Mouse (Mus musculus) forebrain, embryonic 10.5 days (tissue): ENCODE measurements around the gene Tbce. TPM values are rescaled to one million over a fixed set of nuclear protein-coding genes. Genes with fewer than 3 reads are reported as not detected.

Experiments
- DNase-seq: peaks from one replicate; pipeline ENCODE4 v3.0.0-alpha.2; 2017; ENCODE audit warnings: low spot score; ENCODE audit errors: extremely low spot score
- H3K27ac ChIP-seq: fragments of 300-500 bp; sonication (generic); 2 replicates; pipeline ENCODE4 v1.5.1; 2016; ENCODE audit warnings: mild to moderate bottlenecking
- H3K27me3 ChIP-seq: fragments of 300-500 bp; sonication (generic); 2 replicates; pipeline ENCODE4 v1.6.1; 2016; ENCODE audit warnings: mild to moderate bottlenecking; ENCODE audit not compliant: poor library complexity, severe bottlenecking
- H3K36me3 ChIP-seq: fragments of 300-500 bp; sonication (generic); replicated peaks from 2 replicates; pipeline ENCODE4 v1.6.1; 2016; ENCODE audit warnings: mild to moderate bottlenecking, moderate library complexity
- H3K4me1 ChIP-seq: fragments of 300-500 bp; sonication (generic); 2 replicates; pipeline ENCODE4 v1.6.1; 2016
- H3K4me3 ChIP-seq: fragments of 300-500 bp; sonication (generic); 2 replicates; pipeline ENCODE4 v1.5.1; 2016; ENCODE audit warnings: mild to moderate bottlenecking, moderate library complexity
- H3K9me3 ChIP-seq: fragments of 300-500 bp; sonication (generic); 2 replicates; pipeline ENCODE4 v1.6.1; 2016; ENCODE audit warnings: mild to moderate bottlenecking, moderate library complexity
- WGBS: fragments of 180-500 bp; shearing (Covaris S2); methylation state at CpG from one replicate; pipeline ENCODE4 v1.1.7; 2016; 5-methylcytosine and 5-hydroxymethylcytosine counted together
- polyA plus RNA-seq: library from polyadenylated mRNA; unstranded; fragments of >200 nt; fragmentation: Nextera tagmentation; extraction: Ambion mirVana; gene quantifications from 2 replicates; pipeline ENCODE4 v1.2.1, GENCODE M21; 2016

The Tbce gene
- polyA plus RNA-seq = 48.4 and 49.7 TPM in 2 replicates

DNA sequence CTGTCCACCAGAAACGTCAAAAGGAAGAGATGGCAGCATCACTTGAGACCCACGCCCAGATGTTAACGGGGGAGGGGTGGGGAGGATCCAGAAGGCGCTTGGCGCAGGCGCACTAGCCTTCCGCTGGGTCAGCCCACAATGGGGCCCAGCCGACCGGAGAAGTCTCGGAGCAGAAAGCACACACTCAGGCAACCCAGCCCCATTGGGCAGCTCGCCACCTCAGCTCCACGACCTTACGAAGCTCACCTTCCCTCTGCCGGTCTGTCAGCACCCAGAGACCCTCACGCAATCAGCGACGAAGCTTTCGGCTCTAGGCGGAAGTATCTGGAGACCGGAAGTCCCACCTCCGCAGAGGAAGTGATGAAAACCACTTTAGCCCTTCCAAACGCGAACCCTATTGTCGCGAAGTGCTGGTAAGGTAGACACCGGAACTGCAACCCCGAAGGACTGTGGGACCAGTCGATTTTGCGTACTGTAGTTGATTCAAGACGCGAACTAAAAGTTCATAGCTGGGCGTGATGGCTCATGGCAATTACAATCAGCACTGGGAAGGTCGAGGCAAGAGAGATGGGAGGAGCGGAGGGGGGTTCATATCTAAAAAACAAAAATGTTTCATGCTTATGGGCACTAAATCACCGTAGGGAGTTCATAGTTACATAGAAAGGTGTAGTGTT is at the start of gene Tbce:
Gene Tbce (minus strand): TSS at position 347 of the 674 bp plus-strand sequence.
- no peaks in the 10 kb centered on the region for H3K27me3 ChIP-seq
- WGBS = 1% methylated on average over 35 of the region's 35 CpGs

GRCm38 (mm10) chr13:14088669-14089068 is 49.2 kb upstream of the Tbce start:
- 100% methylated on average over 1 of the region's 1 CpGs for WGBS
- DNase-seq = no peak
- H3K4me1 ChIP-seq = no peaks in the 10 kb centered on the region
- no peaks in the 10 kb centered on the region for H3K27me3 ChIP-seq
- peaks cover 15% of the 10 kb centered on the region; the same call in 1 of the 2 replicates for H3K9me3 ChIP-seq
- H3K27ac ChIP-seq = no peak overlapping the region
- no peak overlapping the region for H3K4me3 ChIP-seq
- peaks cover 36% of the 10 kb centered on the region for H3K36me3 ChIP-seq

More for the DNA sequence above, at the start of gene Tbce:
- H3K36me3 ChIP-seq = peaks cover 9% of the 10 kb centered on the region
- no peaks in the 10 kb centered on the region for H3K9me3 ChIP-seq
- H3K4me3 ChIP-seq = peak within 1 kb of the TSS; percentile 69
- peak; percentile 88 for DNase-seq
- H3K27ac ChIP-seq = peak within 1 kb of the TSS; percentile 97
- H3K4me1 ChIP-seq = peaks cover 18% of the 10 kb centered on the region

DNA sequence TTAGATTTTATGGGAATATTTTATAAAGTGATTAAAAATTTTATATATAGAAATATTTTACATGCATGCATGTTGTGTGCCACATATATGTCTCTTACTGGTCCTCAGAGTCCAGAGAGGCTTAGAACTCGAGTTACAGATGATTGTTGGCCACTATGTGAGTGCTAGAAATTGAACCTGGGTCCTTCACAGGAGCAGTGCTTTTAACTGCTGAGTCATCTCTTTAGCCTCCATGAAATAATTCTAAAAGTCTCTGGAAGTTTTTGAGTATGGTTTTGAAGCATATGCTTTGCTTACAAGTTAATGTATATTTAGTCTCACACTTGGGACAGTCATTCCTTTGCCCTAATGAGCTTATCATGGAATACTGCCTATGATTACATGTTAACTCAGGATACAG is 35.9 kb upstream of the Tbce start:
- Histone ChIP-seq H3K36me3 (peaks cover 55% of the 10 kb centered on the region), H3K4me1 (no peaks in the 10 kb centered on the region), H3K4me3 (no peak overlapping the region), H3K27ac (no peak overlapping the region), H3K9me3 (peaks cover 22% of the 10 kb centered on the region; the same call in 1 of the 2 replicates), H3K27me3 (no peaks in the 10 kb centered on the region)
- 88% methylated on average over 1 of the region's 1 CpGs for WGBS
- DNase-seq = no peak

GRCm38 (mm10) chr13:14074371-14074770 is 34.9 kb upstream of the Tbce start:
- WGBS = 100% methylated on average over 1 of the region's 1 CpGs
- no peaks in the 10 kb centered on the region for H3K27me3 ChIP-seq
- H3K36me3 ChIP-seq = peaks cover 53% of the 10 kb centered on the region
- no peak overlapping the region for H3K4me3 ChIP-seq
- no peak for DNase-seq
- H3K4me1 ChIP-seq = no peaks in the 10 kb centered on the region
- no peak overlapping the region for H3K27ac ChIP-seq
- peaks cover 13% of the 10 kb centered on the region; the same call in 1 of the 2 replicates for H3K9me3 ChIP-seq

GRCm38 (mm10) chr13:14069291-14069690 is 29.9 kb upstream of the Tbce start:
- H3K4me1 ChIP-seq = peaks cover 18% of the 10 kb centered on the region
- DNase-seq = no peak
- H3K4me3 ChIP-seq = no peak overlapping the region
- no peaks in the 10 kb centered on the region for H3K9me3 ChIP-seq
- 86% methylated on average over 1 of the region's 1 CpGs for WGBS
- H3K36me3 ChIP-seq = peaks cover 64% of the 10 kb centered on the region
- H3K27me3 ChIP-seq = no peaks in the 10 kb centered on the region
- no peak overlapping the region for H3K27ac ChIP-seq

DNA sequence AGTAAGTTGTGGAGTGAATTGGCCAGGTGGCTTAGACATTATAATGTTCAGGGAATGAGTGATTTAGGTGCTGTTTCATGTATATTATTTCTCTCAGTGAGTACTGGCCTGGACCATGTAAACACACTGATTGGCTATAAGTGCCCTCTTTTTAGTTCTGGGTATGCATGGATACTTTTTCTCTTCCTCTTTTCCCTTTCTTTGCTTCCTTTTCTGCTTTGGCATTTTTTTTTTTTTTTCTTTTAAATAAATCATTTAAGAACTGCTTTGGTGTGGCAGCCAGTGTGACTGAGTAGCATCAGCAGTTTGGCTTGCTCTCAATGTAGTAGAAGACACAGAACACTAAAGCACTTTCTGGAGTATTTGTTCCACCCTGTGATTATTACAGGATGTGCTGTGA is 28.6 kb upstream of the Tbce start:
- peaks cover 60% of the 10 kb centered on the region for H3K36me3 ChIP-seq
- no peak overlapping the region for H3K27ac ChIP-seq
- DNase-seq = no peak
- H3K4me3 ChIP-seq = no peak overlapping the region
- peaks cover 18% of the 10 kb centered on the region for H3K4me1 ChIP-seq
- no peaks in the 10 kb centered on the region for H3K9me3 ChIP-seq
- H3K27me3 ChIP-seq = no peaks in the 10 kb centered on the region

DNA sequence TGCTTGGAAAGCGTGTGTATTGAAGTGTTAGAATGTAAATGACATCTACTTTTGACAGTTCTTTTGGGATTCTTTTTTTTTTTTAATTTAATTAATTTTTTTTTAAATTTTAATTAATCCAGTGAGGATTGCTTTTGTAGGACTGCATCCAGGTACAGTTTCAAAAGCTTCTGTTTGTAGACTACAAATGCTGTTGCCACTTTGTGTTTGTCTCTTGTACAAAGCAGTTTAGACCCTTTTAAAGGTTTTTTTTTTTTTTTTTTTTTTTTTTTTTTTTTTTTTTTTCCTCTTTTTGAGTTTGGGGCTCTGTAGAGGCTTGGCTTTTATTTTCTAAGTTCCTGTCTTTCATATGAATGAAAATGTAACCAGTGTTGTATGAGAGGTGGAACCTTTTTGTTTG is 26.3 kb upstream of the Tbce start:
- peak overlapping the region; percentile 99; the same call in 1 of the 2 replicates for H3K4me3 ChIP-seq
- H3K9me3 ChIP-seq = no peaks in the 10 kb centered on the region
- no peak overlapping the region for H3K27ac ChIP-seq
- no peak for DNase-seq
- peaks cover 28% of the 10 kb centered on the region for H3K4me1 ChIP-seq
- H3K36me3 ChIP-seq = peaks cover 42% of the 10 kb centered on the region
- WGBS = 88% methylated on average over 1 of the region's 1 CpGs
- H3K27me3 ChIP-seq = no peaks in the 10 kb centered on the region

DNA sequence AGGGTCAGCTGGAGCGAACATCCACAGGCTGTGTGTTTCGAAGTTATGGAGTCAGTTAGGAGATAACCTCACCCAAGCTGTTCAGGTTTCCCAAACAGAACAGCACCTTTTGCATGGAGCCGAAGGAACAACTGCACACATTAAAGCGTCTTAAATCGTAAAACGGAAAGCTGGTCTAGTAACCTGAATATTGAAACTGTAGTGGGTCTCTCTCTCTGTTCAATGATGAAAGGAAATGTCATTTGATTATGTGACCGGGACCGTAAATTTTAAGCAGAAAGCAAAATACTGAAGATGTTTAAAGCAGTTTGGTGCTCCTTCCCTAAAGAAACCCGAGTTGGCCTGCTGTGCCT is 25.6 kb upstream of the Tbce start:
- Histone ChIP-seq H3K36me3 (peaks cover 49% of the 10 kb centered on the region), H3K4me1 (peaks cover 28% of the 10 kb centered on the region), H3K9me3 (no peaks in the 10 kb centered on the region), H3K27me3 (no peaks in the 10 kb centered on the region), H3K4me3 (peak overlapping the region; percentile 99), H3K27ac (peak overlapping the region; percentile 97)
- 42% methylated on average over 9 of the region's 9 CpGs for WGBS
- DNase-seq = no peak

DNA sequence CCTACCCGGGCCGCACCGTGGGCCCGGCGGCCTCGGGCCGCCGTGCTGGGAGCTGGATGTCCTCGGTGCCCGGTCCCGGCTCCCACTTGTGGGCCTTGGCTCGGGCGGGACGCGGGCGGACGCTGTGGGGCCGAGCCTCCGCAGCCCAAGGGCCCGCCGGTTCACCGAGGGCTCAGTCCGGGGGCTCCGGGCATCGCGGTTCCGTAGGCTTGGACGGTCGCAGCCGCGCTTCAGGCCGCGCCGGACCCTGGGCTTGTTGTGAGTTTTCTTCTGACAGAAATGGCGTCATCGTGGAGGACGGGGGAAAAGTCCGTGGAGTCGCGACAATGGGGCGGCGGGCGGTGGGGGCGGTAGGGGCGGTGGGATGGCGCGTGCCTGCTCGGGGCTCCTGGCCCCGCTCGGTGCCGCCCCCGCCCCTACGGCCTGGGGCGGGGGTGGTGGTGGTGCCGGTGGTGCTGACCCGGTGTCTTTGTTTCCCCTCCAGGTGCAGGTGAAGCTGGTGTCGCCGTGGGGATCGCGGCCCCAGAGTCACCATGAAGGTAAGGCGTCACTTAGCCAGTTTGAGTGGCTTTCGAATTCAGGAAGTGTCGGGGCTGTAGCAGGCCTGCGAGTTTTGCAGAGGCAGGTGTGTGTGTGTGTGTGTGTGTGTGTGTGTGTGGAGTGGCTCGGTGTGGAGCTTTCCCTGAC is 25.0 kb upstream of the Tbce start:
- H3K27ac ChIP-seq = peak overlapping the region; percentile 97
- DNase-seq = peak; percentile 48
- peaks cover 47% of the 10 kb centered on the region for H3K36me3 ChIP-seq
- peak overlapping the region; percentile 99 for H3K4me3 ChIP-seq
- under 1% methylated on average over 65 of the region's 65 CpGs for WGBS
- H3K9me3 ChIP-seq = no peaks in the 10 kb centered on the region
- peaks cover 28% of the 10 kb centered on the region for H3K4me1 ChIP-seq
- no peaks in the 10 kb centered on the region for H3K27me3 ChIP-seq

- DNase-seq = no peak
- Histone ChIP-seq H3K27ac (peak overlapping the region; percentile 97), H3K9me3 (no peaks in the 10 kb centered on the region), H3K27me3 (no peaks in the 10 kb centered on the region), H3K4me1 (peaks cover 28% of the 10 kb centered on the region), H3K36me3 (peaks cover 46% of the 10 kb centered on the region), H3K4me3 (peak overlapping the region; percentile 99)
- 0% methylated on average over 28 of the region's 31 CpGs for WGBS
Measured at GRCm38 (mm10) chr13:14063942-14064271, 24.5 kb upstream of the Tbce start.

DNA sequence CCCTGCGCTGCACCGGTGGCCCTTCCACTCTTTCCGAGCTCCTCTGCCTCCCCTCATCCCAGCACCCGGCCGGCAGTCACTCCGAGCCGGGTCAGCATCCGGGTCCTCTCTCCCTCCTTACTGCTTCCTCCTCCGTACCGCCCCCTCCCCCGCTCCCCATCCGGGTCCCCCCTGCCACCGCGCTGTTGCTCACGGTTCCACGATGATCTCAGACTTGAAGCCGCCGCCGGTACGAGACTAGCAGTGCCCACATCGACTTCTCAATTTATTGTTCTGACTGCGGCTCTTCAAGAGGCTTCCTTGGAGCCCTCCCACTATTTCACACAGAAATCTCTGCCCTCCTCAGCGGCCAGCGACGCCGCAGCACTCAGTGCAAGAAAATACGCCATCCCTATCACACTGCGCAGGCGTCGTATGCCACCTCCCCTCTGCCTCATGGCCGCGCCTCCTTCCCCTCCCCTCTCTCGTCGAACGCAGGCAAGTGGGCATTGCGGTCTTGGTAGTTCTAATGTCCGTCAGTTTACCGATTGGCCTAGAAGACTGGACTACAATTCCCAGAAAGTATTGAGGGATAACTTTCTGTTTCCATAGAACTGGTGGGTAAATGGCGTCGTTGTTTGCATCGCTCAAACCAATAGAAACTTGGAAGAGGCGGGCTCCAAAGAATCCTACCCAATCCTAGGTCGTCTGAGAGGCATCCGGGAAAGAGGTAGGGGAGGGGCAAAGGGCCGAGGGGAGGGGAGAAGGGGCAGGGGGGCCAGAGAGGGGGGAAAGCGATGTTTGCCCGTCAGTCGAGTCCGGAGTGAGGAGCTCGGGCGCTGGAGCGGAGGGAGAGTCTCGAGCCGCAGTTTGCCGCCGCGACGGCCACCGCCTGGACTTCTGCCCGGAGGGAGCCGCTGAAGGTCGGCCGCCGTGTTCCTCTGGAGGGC is 23.8 kb upstream of the Tbce start, which contains the start of the genes Arid4b and Ggps1:
Gene Arid4b (plus strand): TSS at position 220 of the 929 bp plus-strand sequence.
Gene Ggps1 (minus strand): TSS at position 476 of the 929 bp plus-strand sequence.
- no peaks in the 10 kb centered on the region for H3K9me3 ChIP-seq
- H3K27me3 ChIP-seq = no peaks in the 10 kb centered on the region
- H3K4me3 ChIP-seq = peak within 1 kb of the TSS; percentile 99
- WGBS = under 1% methylated on average over 64 of the region's 64 CpGs
- peaks cover 28% of the 10 kb centered on the region for H3K4me1 ChIP-seq
- peak; percentile 95 for DNase-seq
- H3K27ac ChIP-seq = peak within 1 kb of the TSS; percentile 97
- peaks cover 42% of the 10 kb centered on the region for H3K36me3 ChIP-seq

DNA sequence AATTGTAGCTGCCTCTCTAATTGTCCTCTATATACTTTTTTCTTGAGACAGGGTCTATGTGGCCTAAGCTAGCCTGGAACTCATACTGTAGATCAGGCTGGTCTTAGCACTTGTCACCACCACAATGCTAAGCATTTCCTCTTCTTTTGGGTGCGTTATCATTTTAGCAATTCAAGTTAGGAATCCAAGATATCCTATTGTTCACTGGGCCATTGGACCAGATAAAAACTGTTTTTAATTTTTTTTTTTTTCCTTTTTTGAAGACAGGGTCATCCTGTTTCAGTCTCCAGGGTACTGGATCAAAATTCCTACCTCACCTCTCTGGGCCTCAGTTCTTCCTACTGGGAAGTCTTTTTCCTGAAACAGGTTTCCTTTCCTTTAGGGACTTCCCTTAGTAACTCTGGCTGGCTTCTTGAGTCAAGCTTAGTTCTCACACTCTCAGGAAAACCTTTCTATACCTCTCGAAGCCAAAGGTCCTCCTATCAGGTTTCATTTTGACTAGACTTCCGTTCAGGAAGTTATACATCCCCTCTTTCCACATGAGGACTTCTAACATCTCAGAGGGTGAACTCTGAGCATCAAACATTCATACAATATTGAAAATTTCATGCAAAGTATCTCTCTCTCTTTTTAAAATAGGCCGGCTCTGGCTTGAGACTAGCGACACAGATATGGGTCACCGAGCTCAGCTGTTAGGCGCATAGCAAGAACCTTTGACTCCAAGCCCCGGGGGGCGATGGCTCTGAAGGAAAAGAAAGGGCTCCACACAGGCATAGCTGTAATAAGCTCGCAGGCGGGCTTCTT is 23.0 kb upstream of the Tbce start:
- peaks cover 35% of the 10 kb centered on the region for H3K36me3 ChIP-seq
- peaks cover 28% of the 10 kb centered on the region for H3K4me1 ChIP-seq
- H3K4me3 ChIP-seq = peak overlapping the region; percentile 99
- H3K9me3 ChIP-seq = no peaks in the 10 kb centered on the region
- no peaks in the 10 kb centered on the region for H3K27me3 ChIP-seq
- peak overlapping the region; percentile 97 for H3K27ac ChIP-seq
- WGBS = 6% methylated on average over 11 of the region's 11 CpGs
- no peak for DNase-seq
